Mouse (Mus musculus) heart, adult 2 months (tissue): ENCODE data around the gene Grb14.
A peak's percentile ranks its signal among the peaks of the same experiment; 100 is the strongest.

Experiments
- CTCF ChIP-seq: fragments of 200-600 bp; IDR thresholded peaks from 2 replicates; pipeline ENCODE4 v1.8.1; 2022; ENCODE audit warnings: antibody characterized with exemption, mild to moderate bottlenecking, moderate library complexity
- EP300 ChIP-seq: fragments of 200-500 bp; IDR thresholded peaks from 2 replicates; pipeline ENCODE4 v1.6.1; 2011; ENCODE audit warnings: low read depth, low read length, control low read depth; ENCODE audit not compliant: insufficient read depth
- POLR2A ChIP-seq: fragments of 200-500 bp; IDR thresholded peaks from 2 replicates; pipeline ENCODE4 v1.6.1; 2011; ENCODE audit warnings: mild to moderate bottlenecking, low read depth, low read length, control low read depth; ENCODE audit not compliant: insufficient read depth

- no peak for TF ChIP-seq POLR2A
- 0 out of 2 replicates have a peak, but pooled peaks have one; percentile 3 for TF ChIP-seq CTCF
- TF ChIP-seq EP300, result no peak
Observed at GRCm38 (mm10) chr2:65021691-65022362, 3.0 kb downstream of the Grb14 start.
